Mouse (Mus musculus): Measurements from ENCODE around the gene Rexo1. TPM values are rescaled to one million over a fixed set of nuclear protein-coding genes. Genes with fewer than 3 reads are reported as not detected.

The Rexo1 gene
- total RNA-seq, 2 experiments from 2014 or later, result 47.0 to 50.5 TPM

- no peak for DNase-seq (ENCODE audit: low spot score in 2 of 2)
Measured at GRCm38 (mm10) chr10:80510273-80510660, 51.1 kb downstream of the Rexo1 start.

- peak; percentile 73 to 77 for DNase-seq (ENCODE audit: low spot score in 2 of 2)
Measured at GRCm38 (mm10) chr10:80509412-80510272, 51.7 kb downstream of the Rexo1 start.

- DNase-seq (ENCODE audit: low spot score in 2 of 2), result peak; percentile 46 to 50
Measured at GRCm38 (mm10) chr10:80506222-80506621, 55.1 kb downstream of the Rexo1 start.

- peak in 1 of 2 experiments; percentile 23 for DNase-seq (ENCODE audit: low spot score in 2 of 2)
Measured at GRCm38 (mm10) chr10:80504724-80505123, 56.6 kb downstream of the Rexo1 start.

- no peak for DNase-seq (ENCODE audit: low spot score in 2 of 2)
Measured at GRCm38 (mm10) chr10:80503599-80504220, 57.6 kb downstream of the Rexo1 start.

- DNase-seq (ENCODE audit: low spot score in 2 of 2), result no peak
Measured at GRCm38 (mm10) chr10:80502819-80503314, 58.5 kb downstream of the Rexo1 start.

GRCm38 (mm10) chr10:80502291-80502690 lies 59.1 kb downstream of the Rexo1 start:
- DNase-seq (ENCODE audit: low spot score in 2 of 2), result no peak

GRCm38 (mm10) chr10:80496421-80496820 lies 64.9 kb downstream of the Rexo1 start:
- DNase-seq (ENCODE audit: low spot score in 2 of 2), result no peak

- no peak for DNase-seq (ENCODE audit: low spot score in 2 of 2)
Measured at GRCm38 (mm10) chr10:80495901-80496300, 65.5 kb downstream of the Rexo1 start.

- DNase-seq (ENCODE audit: low spot score in 2 of 2), result no peak
Measured at GRCm38 (mm10) chr10:80494732-80495131, 66.6 kb downstream of the Rexo1 start, which contains the start of gene Onecut3. Gene Onecut3, plus strand, starts transcription at chr10:80494835.

Small RNA genes within 50 kb of the gene (microRNA-seq; reads per million reads assigned to microRNA genes)
- 2.0 to 2.7 reads per million in 2 experiments for gene Mir6912

Other genes with a start within 250 kb of the Rexo1 start
- 10 to 100 TPM; 20.4 to 23.1 TPM for gene 2310011J03Rik, start 241.0 kb downstream of the Rexo1 start, total RNA-seq (2021)
- 1 to 10 TPM; 3.2 to 4.4 TPM for gene Pcsk4, start 232.1 kb downstream of the Rexo1 start, total RNA-seq (2021)
- 10 to 100 TPM; 10.1 to 10.6 TPM for gene Reep6, start 231.6 kb downstream of the Rexo1 start, total RNA-seq (2021)
- 1 to 10 TPM; 2.0 to 2.8 TPM for gene Adamtsl5, start 213.1 kb downstream of the Rexo1 start, total RNA-seq (2021)
- 1 to 10 TPM; 3.2 to 3.4 TPM for gene Plk5, start 205.1 kb downstream of the Rexo1 start, total RNA-seq (2021)
- 10 to 100 TPM; 20.3 to 24.2 TPM for gene Mex3d, start 173.9 kb downstream of the Rexo1 start, total RNA-seq (2021)
- 100 to 1,000 TPM; 121 to 131 TPM for gene Mbd3, start 162.0 kb downstream of the Rexo1 start, total RNA-seq (2021)
- 100 to 1,000 TPM; 620 to 655 TPM for gene Uqcr11, start 154.7 kb downstream of the Rexo1 start, total RNA-seq (2021)
- 10 to 100 TPM; 33.3 to 35.0 TPM for gene Tcf3, start 127.9 kb downstream of the Rexo1 start, total RNA-seq (2021)
- not detected for gene Onecut3, start 66.7 kb downstream of the Rexo1 start, total RNA-seq (2021)
- gene Atp8b3, start 22.4 kb downstream of the Rexo1 start, total RNA-seq (2021), result under 1 TPM; 0.21 TPM
- gene Klf16, start 15.8 kb upstream of the Rexo1 start, total RNA-seq (2021), result 10 to 100 TPM; 40.1 to 44.3 TPM
- gene Abhd17a, start 28.8 kb upstream of the Rexo1 start, total RNA-seq (2021), result 100 to 1,000 TPM; 189 to 197 TPM
- gene Scamp4, start 41.3 kb upstream of the Rexo1 start, total RNA-seq (2021), result 10 to 100 TPM; 38.5 to 40.7 TPM
- 1 to 10 TPM; 2.3 to 2.8 TPM for gene Adat3, start 41.3 kb upstream of the Rexo1 start, total RNA-seq (2021)
- gene Gm49322, start 44.5 kb upstream of the Rexo1 start, total RNA-seq (2021), result 1 to 10 TPM; 2.5 to 2.8 TPM
- 100 to 1,000 TPM; 176 to 180 TPM for gene Csnk1g2, start 61.3 kb upstream of the Rexo1 start, total RNA-seq (2021)
- gene Btbd2, start 95.5 kb upstream of the Rexo1 start, total RNA-seq (2021), result 10 to 100 TPM; 90.2 to 94.4 TPM
- 10 to 100 TPM; 50.5 to 51.5 TPM for gene Mknk2, start 116.6 kb upstream of the Rexo1 start, total RNA-seq (2021)
- 10 to 100 TPM; 16.1 to 19.0 TPM for gene Mob3a, start 140.4 kb upstream of the Rexo1 start, total RNA-seq (2021)
- gene Izumo4, start 140.6 kb upstream of the Rexo1 start, total RNA-seq (2021), result 10 to 100 TPM; 44.8 to 54.7 TPM
- gene Ap3d1, start 180.7 kb upstream of the Rexo1 start, total RNA-seq (2021), result 100 to 1,000 TPM; 137 to 144 TPM
- 10 to 100 TPM; 60.6 to 62.2 TPM for gene Dot1l, start 193.6 kb upstream of the Rexo1 start, total RNA-seq (2021)
- gene Sf3a2, start 236.6 kb upstream of the Rexo1 start, total RNA-seq (2021), result 10 to 100 TPM; 41.0 to 45.9 TPM
- gene Plekhj1, start 237.1 kb upstream of the Rexo1 start, total RNA-seq (2021), result 10 to 100 TPM; 57.1 to 57.8 TPM
- 1 to 10 TPM; 2.4 to 2.9 TPM for gene Amh, start 243.7 kb upstream of the Rexo1 start, total RNA-seq (2021)